Mouse (Mus musculus) heart, embryonic 12.5 days (tissue): Measurements from ENCODE around the gene Tex48. TPM values are rescaled to one million over a fixed set of nuclear protein-coding genes. Genes with fewer than 3 reads are reported as not detected.

Source experiments
- ATAC-seq: fragments of 200-750 bp; cut with Nextera tagmentation; 2 replicates; pipeline ENCODE4 v1.8.0; 2017; ENCODE audit warnings: moderate TSS enrichment, moderate library complexity; ENCODE audit not compliant: insufficient number of reproducible peaks, low FRiP score
- H3K27ac ChIP-seq: fragments of 300-500 bp; sonication (generic); 2 replicates; pipeline ENCODE4 v1.5.1; 2016; ENCODE audit warnings: mild to moderate bottlenecking, moderate library complexity; ENCODE audit not compliant: poor library complexity, severe bottlenecking
- H3K27me3 ChIP-seq: fragments of 300-500 bp; sonication (generic); replicated peaks from 2 replicates; pipeline ENCODE4 v1.6.1; 2016; ENCODE audit warnings: mild to moderate bottlenecking, moderate library complexity
- H3K36me3 ChIP-seq: fragments of 300-500 bp; sonication (generic); 2 replicates; pipeline ENCODE4 v1.6.1; 2016; ENCODE audit warnings: mild to moderate bottlenecking, moderate library complexity
- H3K4me1 ChIP-seq: fragments of 300-500 bp; sonication (generic); replicated peaks from 2 replicates; pipeline ENCODE4 v1.6.1; 2016; ENCODE audit warnings: mild to moderate bottlenecking
- H3K4me2 ChIP-seq: fragments of 300-500 bp; sonication (generic); 2 replicates; pipeline ENCODE4 v1.6.1; 2016; ENCODE audit warnings: mild to moderate bottlenecking, moderate library complexity
- H3K4me3 ChIP-seq: fragments of 300-500 bp; sonication (generic); 2 replicates; pipeline ENCODE4 v1.5.1; 2016; ENCODE audit warnings: mild to moderate bottlenecking
- H3K9ac ChIP-seq: fragments of 300-500 bp; sonication (generic); 2 replicates; pipeline ENCODE4 v1.6.1; 2016; ENCODE audit warnings: mild to moderate bottlenecking, moderate library complexity
- H3K9me3 ChIP-seq: fragments of 300-500 bp; sonication (generic); replicated peaks from 2 replicates; pipeline ENCODE4 v1.6.1; 2016; ENCODE audit warnings: mild to moderate bottlenecking, moderate library complexity
- WGBS: fragments of 180-500 bp; shearing (Covaris S2); methylation state at CpG from one replicate; pipeline ENCODE4 v1.1.7; 2016; 5-methylcytosine and 5-hydroxymethylcytosine counted together
- polyA plus RNA-seq: library from polyadenylated mRNA; unstranded; fragments of >200 nt; fragmentation: Nextera tagmentation; extraction: Ambion mirVana; gene quantifications from 2 replicates; pipeline ENCODE4 v1.2.1, GENCODE M21; 2016

Gene Tex48
- not detected in 2 replicates for polyA plus RNA-seq

DNA sequence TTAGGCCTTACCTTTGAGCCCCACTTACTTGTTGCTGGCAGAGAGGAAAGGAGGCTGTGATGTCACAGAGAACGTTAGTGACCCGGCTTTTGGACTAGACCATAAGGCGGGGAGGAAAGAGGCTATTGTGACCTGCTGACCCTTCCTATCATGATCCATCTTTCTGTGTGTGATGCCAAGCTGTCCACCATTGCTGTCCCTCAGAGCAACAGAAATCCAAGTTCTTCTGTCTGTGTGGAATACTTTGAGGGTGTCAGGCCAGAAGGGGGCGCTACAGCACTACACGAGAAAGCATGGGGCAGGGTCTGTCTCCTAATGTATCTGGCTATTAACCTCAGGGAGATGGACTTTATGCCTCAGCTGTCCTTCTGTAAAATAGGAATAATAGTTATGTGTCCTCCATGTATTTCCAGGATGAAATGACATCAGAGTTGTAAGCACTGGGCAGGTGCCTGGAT lies at the start of gene Tex48:
Tex48 (minus strand) TSS at position 51 of the 458 bp plus-strand sequence.
- no peak for ATAC-seq
- Histone ChIP-seq H3K4me2 (no peak within 1 kb of the TSS), H3K4me1 (no peaks in the 10 kb centered on the region), H3K4me3 (no peak within 1 kb of the TSS), H3K9me3 (no peaks in the 10 kb centered on the region), H3K9ac (no peak within 1 kb of the TSS), H3K36me3 (no peaks in the 10 kb centered on the region), H3K27me3 (no peaks in the 10 kb centered on the region), H3K27ac (no peak within 1 kb of the TSS)
- 52% methylated on average over 5 of the region's 5 CpGs for WGBS

DNA sequence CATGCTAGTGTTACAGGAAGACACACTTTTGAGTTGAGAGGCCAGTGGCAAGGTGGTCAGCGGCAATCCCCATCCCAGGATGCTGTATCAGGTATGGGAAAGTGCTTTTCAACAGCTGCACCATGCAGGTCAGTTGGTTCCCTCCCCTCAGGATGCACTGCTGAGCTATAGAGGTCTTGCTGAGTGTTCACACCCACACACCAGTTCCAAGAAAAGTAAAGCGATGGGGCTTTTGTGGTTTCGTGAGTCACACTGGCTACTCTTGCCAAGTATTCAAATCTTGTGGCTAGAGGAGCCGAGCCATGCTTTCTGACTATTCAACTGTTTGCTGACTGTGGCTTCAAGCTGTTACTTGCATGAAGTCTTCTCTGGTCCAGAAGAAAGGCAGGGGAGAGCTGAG lies 46.0 kb upstream of the Tex48 start:
- no peaks in the 10 kb centered on the region for H3K27me3 ChIP-seq
- H3K9me3 ChIP-seq: no peaks in the 10 kb centered on the region
- no peaks in the 10 kb centered on the region for H3K4me1 ChIP-seq
- no peak overlapping the region for H3K9ac ChIP-seq
- no peak overlapping the region for H3K4me2 ChIP-seq
- no peak overlapping the region for H3K27ac ChIP-seq
- no peaks in the 10 kb centered on the region for H3K36me3 ChIP-seq
- no peak overlapping the region for H3K4me3 ChIP-seq
- 63% methylated on average over 4 of the region's 4 CpGs for WGBS
- no peak for ATAC-seq

DNA sequence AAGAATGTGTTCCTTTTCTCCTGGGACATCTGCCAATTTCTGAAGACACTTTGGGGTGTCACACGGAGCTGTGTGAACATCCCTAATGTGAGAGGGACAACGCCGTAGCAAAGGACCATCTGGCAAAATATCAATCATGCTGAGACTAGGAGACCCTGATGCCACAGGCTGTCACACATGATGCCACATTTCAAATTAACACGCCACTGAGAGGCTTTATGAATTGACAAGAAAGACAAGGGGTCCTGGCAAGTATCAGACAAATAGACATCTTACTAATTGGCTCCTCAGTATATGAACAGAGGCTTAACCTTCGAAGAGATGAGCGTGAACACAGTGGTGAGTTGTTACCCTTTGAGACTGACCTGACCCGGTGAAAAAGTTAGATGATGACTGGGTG lies 43.5 kb upstream of the Tex48 start:
- H3K4me3 ChIP-seq: no peak overlapping the region
- H3K27ac ChIP-seq: no peak overlapping the region
- no peaks in the 10 kb centered on the region for H3K4me1 ChIP-seq
- 76% methylated on average over 7 of the region's 7 CpGs for WGBS
- no peak overlapping the region for H3K9ac ChIP-seq
- H3K4me2 ChIP-seq: no peak overlapping the region
- H3K36me3 ChIP-seq: no peaks in the 10 kb centered on the region
- H3K9me3 ChIP-seq: no peaks in the 10 kb centered on the region
- ATAC-seq: no peak
- no peaks in the 10 kb centered on the region for H3K27me3 ChIP-seq

DNA sequence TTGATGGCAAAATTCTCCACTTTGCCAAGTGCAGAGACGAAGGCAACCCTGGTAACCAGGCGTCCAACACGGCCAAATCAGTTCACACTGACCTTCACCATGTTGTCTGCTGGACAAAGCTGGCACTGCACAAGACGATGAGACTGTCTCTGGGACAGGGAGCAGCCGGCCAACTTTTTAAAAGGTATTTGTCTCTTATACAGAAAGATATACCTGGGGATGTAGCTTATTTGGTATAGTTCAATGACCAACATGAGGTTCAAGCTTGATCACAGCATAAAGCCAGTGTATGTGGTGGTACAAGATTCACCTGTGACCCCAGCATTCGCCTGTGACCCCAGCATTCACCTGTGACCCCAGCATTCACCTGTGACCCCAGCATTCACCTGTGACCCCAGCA lies 41.1 kb upstream of the Tex48 start, which contains the start of gene Gm11214:
Gm11214 (minus strand) TSS at position 101 of the 400 bp plus-strand sequence.
- no peaks in the 10 kb centered on the region for H3K27me3 ChIP-seq
- WGBS: 87% methylated on average over 6 of the region's 6 CpGs
- ATAC-seq: no peak
- H3K4me3 ChIP-seq: no peak within 1 kb of the TSS
- H3K9ac ChIP-seq: no peak within 1 kb of the TSS
- no peaks in the 10 kb centered on the region for H3K9me3 ChIP-seq
- H3K36me3 ChIP-seq: no peaks in the 10 kb centered on the region
- no peaks in the 10 kb centered on the region for H3K4me1 ChIP-seq
- H3K27ac ChIP-seq: no peak within 1 kb of the TSS
- no peak within 1 kb of the TSS for H3K4me2 ChIP-seq

DNA sequence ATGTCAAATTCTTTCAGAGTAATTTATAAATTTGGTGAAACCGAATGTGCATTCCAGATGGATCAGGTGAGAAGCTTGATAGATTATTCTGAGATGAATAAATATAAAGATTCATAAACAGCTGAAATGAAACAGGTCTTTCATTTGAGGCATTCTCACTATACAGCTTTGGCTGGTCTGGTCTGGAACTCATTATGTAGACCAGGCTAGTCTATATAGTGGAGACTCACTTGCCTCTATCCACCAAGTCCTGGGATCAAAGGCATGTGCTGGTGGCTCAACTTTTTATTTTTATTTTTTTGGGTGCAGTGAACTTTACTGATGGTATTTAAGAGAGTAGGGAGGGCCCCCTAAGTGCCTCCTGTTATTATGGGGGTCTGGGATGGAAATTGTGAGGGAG lies 39.6 kb upstream of the Tex48 start:
- no peaks in the 10 kb centered on the region for H3K9me3 ChIP-seq
- H3K4me3 ChIP-seq: no peak overlapping the region
- no peak for ATAC-seq
- H3K27ac ChIP-seq: no peak overlapping the region
- no peaks in the 10 kb centered on the region for H3K36me3 ChIP-seq
- H3K4me2 ChIP-seq: no peak overlapping the region
- H3K9ac ChIP-seq: no peak overlapping the region
- H3K4me1 ChIP-seq: no peaks in the 10 kb centered on the region
- H3K27me3 ChIP-seq: no peaks in the 10 kb centered on the region
- WGBS: 69% methylated on average over 1 of the region's 1 CpGs

DNA sequence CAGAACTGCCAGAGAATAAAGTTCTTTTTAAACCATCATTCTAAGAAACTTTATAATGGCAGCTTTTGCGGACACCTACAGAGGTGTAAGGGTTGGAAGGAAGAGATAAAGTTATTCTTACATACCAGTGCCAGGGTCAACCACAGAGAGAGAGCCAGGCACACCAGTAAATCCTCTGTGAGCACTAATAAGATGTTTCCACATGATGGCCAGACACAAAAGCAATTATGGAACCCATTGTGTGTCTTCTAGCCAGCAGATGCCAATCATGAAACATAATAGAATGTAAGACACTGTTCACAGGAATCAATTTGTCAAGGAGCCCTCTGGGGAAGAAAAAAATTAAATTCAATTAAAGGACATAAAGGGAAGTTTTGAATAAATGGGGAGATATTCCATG lies 39.2 kb upstream of the Tex48 start:
- H3K9me3 ChIP-seq: no peaks in the 10 kb centered on the region
- no peak for ATAC-seq
- no peaks in the 10 kb centered on the region for H3K36me3 ChIP-seq
- no peaks in the 10 kb centered on the region for H3K4me1 ChIP-seq
- no peak overlapping the region for H3K4me3 ChIP-seq
- H3K4me2 ChIP-seq: no peak overlapping the region
- 62% methylated on average over 1 of the region's 1 CpGs for WGBS
- no peak overlapping the region for H3K9ac ChIP-seq
- no peak overlapping the region for H3K27ac ChIP-seq
- H3K27me3 ChIP-seq: no peaks in the 10 kb centered on the region

DNA sequence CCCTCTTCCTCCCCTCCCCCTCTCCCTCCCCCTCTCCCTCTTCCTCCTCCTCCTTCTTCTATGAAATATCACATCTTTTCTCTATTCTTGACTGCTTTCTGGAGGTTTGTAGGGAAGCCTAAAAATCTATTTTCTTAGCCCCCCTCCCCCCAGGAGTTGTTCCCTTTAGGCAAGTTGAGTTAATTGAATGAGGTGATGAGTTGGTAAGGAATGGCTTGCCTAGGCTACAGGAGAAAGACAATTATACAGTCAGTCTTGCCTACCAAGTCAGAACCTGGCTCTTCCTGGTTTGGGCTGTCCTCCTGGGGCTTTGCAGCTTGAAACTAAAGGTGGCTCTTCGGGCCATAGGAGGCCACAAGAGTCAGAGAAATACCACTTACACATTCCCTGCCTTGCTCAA lies 37.5 kb upstream of the Tex48 start:
- H3K4me3 ChIP-seq: no peak overlapping the region
- WGBS: 88% methylated on average over 1 of the region's 1 CpGs
- no peaks in the 10 kb centered on the region for H3K36me3 ChIP-seq
- H3K4me2 ChIP-seq: no peak overlapping the region
- H3K9ac ChIP-seq: no peak overlapping the region
- H3K9me3 ChIP-seq: no peaks in the 10 kb centered on the region
- ATAC-seq: no peak
- no peak overlapping the region for H3K27ac ChIP-seq
- H3K27me3 ChIP-seq: no peaks in the 10 kb centered on the region
- H3K4me1 ChIP-seq: no peaks in the 10 kb centered on the region

DNA sequence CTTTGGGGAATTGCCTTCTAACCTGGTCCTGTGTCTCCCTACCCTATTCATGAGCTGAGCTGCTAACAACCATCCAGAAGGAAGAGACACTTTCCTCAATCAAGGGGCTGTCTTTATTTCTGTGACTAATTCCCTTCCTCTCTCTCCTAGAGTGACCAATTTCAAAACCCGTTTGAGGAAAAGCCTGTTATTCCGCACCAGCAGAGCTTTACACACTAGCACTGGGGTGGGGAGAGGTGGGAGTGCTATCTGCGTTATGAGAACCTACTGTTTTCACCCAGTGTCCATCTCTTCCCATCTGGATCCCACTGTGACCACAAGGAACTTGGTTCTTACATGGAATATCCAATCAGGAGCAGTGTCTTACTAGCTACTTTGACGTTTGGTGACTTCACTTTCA lies 36.9 kb upstream of the Tex48 start:
- no peak overlapping the region for H3K9ac ChIP-seq
- H3K27me3 ChIP-seq: no peaks in the 10 kb centered on the region
- no peak for ATAC-seq
- H3K4me3 ChIP-seq: no peak overlapping the region
- no peaks in the 10 kb centered on the region for H3K36me3 ChIP-seq
- H3K27ac ChIP-seq: no peak overlapping the region
- WGBS: 46% methylated on average over 4 of the region's 4 CpGs
- no peaks in the 10 kb centered on the region for H3K4me1 ChIP-seq
- no peak overlapping the region for H3K4me2 ChIP-seq
- no peaks in the 10 kb centered on the region for H3K9me3 ChIP-seq

DNA sequence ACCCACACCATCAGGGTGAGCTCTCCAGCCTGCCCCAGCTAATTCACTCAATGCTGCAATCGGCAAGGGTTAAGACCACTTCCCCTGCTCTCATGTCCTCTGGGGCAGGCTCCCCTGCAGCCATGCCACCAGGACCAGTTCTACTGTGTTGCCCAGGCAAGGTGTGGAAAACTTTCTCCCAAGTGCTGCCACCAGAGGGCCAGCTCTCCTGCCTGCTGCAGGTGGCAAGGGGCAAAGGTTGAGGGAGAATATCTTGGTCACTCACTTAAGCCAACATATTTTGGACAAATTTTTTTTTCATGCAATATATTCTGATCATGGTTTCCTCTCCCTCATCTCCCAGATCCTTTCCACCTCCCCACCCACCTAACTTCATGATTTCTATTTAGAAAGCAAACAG lies 32.2 kb upstream of the Tex48 start:
- WGBS: 62% methylated on average over 1 of the region's 1 CpGs
- H3K27me3 ChIP-seq: no peaks in the 10 kb centered on the region

DNA sequence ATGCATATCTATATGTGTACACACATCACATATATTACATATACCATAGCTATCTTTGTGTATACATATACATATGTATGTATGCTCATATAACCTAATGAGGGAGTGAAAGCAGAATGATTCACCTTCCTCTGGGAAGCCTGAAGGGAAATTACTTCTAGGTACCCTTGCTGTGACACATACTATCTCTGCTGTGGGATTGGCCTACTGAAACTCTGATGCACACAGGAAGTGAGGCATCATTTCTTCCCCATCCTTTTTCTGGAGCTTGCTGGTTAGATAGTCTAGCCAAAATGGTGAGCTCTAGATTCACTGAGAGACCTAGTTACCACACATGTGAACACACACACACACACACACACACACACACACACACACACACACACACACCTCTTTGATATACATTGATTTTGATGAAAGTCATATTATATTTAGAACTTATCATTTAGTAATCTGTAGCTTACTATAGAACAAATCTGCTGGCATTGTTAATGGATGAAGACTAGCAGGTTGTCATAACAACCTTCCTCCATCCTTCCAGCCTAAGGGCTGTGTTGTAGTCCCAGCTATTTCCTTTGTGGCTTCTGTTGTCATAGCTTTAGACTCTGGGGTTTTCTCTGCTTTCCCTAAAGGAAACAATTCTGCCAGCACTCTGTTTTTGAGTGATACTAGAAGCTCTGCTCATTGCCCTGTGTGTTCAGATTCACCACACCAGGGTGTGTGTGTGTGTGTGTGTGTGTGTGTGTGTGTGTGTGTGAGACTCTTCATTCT lies 21.9 kb upstream of the Tex48 start:
- Histone ChIP-seq H3K9ac (no peak overlapping the region), H3K27ac (no peak overlapping the region), H3K4me1 (no peaks in the 10 kb centered on the region), H3K4me3 (no peak overlapping the region), H3K27me3 (no peaks in the 10 kb centered on the region), H3K9me3 (no peaks in the 10 kb centered on the region), H3K4me2 (no peak overlapping the region), H3K36me3 (no peaks in the 10 kb centered on the region)
- ATAC-seq: no peak

More for the DNA sequence above, 32.2 kb upstream of the Tex48 start:
- Histone ChIP-seq H3K27ac (no peak overlapping the region), H3K4me2 (no peak overlapping the region), H3K4me3 (no peak overlapping the region), H3K9ac (no peak overlapping the region), H3K36me3 (no peaks in the 10 kb centered on the region), H3K9me3 (no peaks in the 10 kb centered on the region), H3K4me1 (no peaks in the 10 kb centered on the region)
- ATAC-seq: no peak

DNA sequence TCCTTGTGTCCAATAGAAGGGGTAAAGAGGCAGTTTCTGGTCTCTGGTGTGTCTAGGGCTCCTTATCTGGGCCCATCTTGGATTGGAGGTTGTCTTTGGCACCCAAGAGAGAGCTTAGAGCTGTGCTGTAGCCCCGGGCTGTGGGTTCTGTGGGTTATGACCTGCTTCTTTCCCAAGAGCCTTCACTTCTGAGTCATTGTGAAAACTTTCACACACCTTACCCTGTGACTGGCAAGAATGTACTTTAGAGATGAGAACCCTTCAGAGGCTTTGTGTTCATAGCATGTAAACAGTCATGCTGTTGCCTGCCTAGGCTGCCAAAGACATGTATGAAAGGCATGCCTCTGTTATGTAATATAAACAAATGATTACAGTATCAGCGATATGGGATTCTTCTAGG lies 17.6 kb upstream of the Tex48 start:
- Histone ChIP-seq H3K4me2 (no peak overlapping the region), H3K4me3 (no peak overlapping the region), H3K9ac (no peak overlapping the region), H3K9me3 (no peaks in the 10 kb centered on the region), H3K36me3 (no peaks in the 10 kb centered on the region), H3K27ac (no peak overlapping the region), H3K4me1 (no peaks in the 10 kb centered on the region), H3K27me3 (no peaks in the 10 kb centered on the region)
- ATAC-seq: no peak
- 69% methylated on average over 2 of the region's 2 CpGs for WGBS

DNA sequence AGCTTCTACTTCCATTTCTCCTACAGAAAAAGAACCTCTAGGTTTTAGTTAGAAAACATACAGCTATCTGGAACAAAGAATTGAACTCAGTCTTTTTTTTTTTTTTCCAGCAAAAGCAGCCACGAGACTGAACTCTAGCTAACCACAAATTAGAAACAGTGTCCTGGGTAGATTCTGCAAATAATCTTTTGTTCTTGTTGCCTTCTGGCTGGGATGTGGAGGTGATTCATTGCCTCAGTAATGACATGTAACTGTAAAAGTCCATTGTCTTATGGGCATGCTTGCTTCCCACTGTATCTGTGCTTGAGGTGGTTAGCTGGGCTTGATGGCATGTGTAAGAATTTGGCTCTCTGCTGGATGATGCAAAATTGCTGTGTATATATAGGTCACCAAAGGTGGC lies 16.4 kb upstream of the Tex48 start:
- no peak for ATAC-seq
- H3K4me1 ChIP-seq: no peaks in the 10 kb centered on the region
- 55% methylated on average over 1 of the region's 1 CpGs for WGBS
- no peaks in the 10 kb centered on the region for H3K9me3 ChIP-seq
- H3K27ac ChIP-seq: no peak overlapping the region
- H3K4me3 ChIP-seq: no peak overlapping the region
- H3K36me3 ChIP-seq: no peaks in the 10 kb centered on the region
- H3K9ac ChIP-seq: no peak overlapping the region
- no peaks in the 10 kb centered on the region for H3K27me3 ChIP-seq
- H3K4me2 ChIP-seq: no peak overlapping the region
